Mouse (Mus musculus): ENCODE results near the gene Mrgpra1.
"Not testable (repeated sequence)": the region's sequence is repeated elsewhere in the genome, so short reads cannot be mapped to it uniquely, and the experiment has no call there.

Gene Mrgpra1

GRCm38 (mm10) chr7:47354140-47354539 lies at the start of gene Mrgpra1:
Gene Mrgpra1, minus strand, starts transcription at chr7:47354240.
- DNase-seq (ENCODE audit: low read depth): no peak

- DNase-seq (ENCODE audit: low read depth): no peak
Measured at GRCm38 (mm10) chr7:47401125-47401524, 47.1 kb upstream of the Mrgpra1 start.

- DNase-seq (ENCODE audit: low read depth): no peak
Measured at GRCm38 (mm10) chr7:47348421-47348820, 5.6 kb downstream of the Mrgpra1 start.

- no peak for DNase-seq (ENCODE audit: low read depth)
Measured at GRCm38 (mm10) chr7:47345905-47346478, 8.0 kb downstream of the Mrgpra1 start.

GRCm38 (mm10) chr7:47341887-47342286 lies 12.2 kb downstream of the Mrgpra1 start:
- DNase-seq (ENCODE audit: low read depth): not testable (repeated sequence)

GRCm38 (mm10) chr7:47341389-47341788 lies 12.7 kb downstream of the Mrgpra1 start:
- DNase-seq (ENCODE audit: low read depth): not testable (repeated sequence)

- DNase-seq (ENCODE audit: low read depth): no peak
Measured at GRCm38 (mm10) chr7:47318299-47318698, 35.7 kb downstream of the Mrgpra1 start.

GRCm38 (mm10) chr7:47312289-47312688 lies 41.8 kb downstream of the Mrgpra1 start:
- no peak for DNase-seq (ENCODE audit: low read depth)

- DNase-seq (ENCODE audit: low read depth): no peak
Measured at GRCm38 (mm10) chr7:47309855-47310254, 44.2 kb downstream of the Mrgpra1 start.

GRCm38 (mm10) chr7:47304661-47305060 lies 49.4 kb downstream of the Mrgpra1 start:
- DNase-seq (ENCODE audit: low read depth): not testable (repeated sequence)

- DNase-seq (ENCODE audit: low read depth): not testable (repeated sequence)
Measured at GRCm38 (mm10) chr7:47299612-47300011, 54.4 kb downstream of the Mrgpra1 start.
